8 mouse cellular contexts compared by ENCODE assay signal in genomic region chr15:10982064-10982435, GRCm38 (mm10). TPM values are rescaled to one million over a fixed set of nuclear protein-coding genes. Genes with fewer than 3 reads are reported as not detected.
DNase-seq lines count a peak whose midpoint lies in the region; ATAC-seq and TF ChIP-seq lines count a peak whose summit lies in the region.

No protein-coding gene starts in this region.

- no peak for TF ChIP-seq CTCF in cortical plate, adult 2 months (IDR thresholded peaks at IDR 0.05; ENCODE audit: extremely low read depth, insufficient read depth, low read length)
- TF ChIP-seq CTCF in hindbrain, postnatal 0 days (IDR thresholded peaks at IDR 0.05; ENCODE audit: low read depth) = no peak

- DNase-seq in kidney, adult 18-20 months = no peak
- DNase-seq in hindbrain, postnatal 0 days (ENCODE audit: low spot score) = no peak
- no peak for DNase-seq in right cerebral cortex, adult 18-20 months
- no peak for DNase-seq in ovary, postnatal 10 days (ENCODE audit: low spot score)

- peak overlapping the region; percentile 59 for H3K4me3 ChIP-seq in kidney, embryonic 14.5 days (ENCODE audit: low read length)
- H3K4me3 ChIP-seq in cortical plate, adult 2 months (ENCODE audit: insufficient read depth, low read length) = peak overlapping the region; percentile 55
- H3K4me3 ChIP-seq in hindbrain, postnatal 0 days (ENCODE audit: low read length) = peak overlapping the region; percentile 68
- peak overlapping the region; percentile 60 for H3K4me3 ChIP-seq in midbrain, embryonic 15.5 days

- H3K36me3 ChIP-seq in kidney, embryonic 14.5 days (ENCODE audit: control insufficient read depth, insufficient read depth, low read length) = no peaks in the 10 kb centered on the region; the same call in 1 of the 2 replicates
- H3K36me3 ChIP-seq in hindbrain, postnatal 0 days (ENCODE audit: insufficient read depth, low read length) = no peaks in the 10 kb centered on the region
- no peaks in the 10 kb centered on the region for H3K36me3 ChIP-seq in midbrain, embryonic 15.5 days (replicated peaks)

- no peak for TF ChIP-seq POLR2A in cortical plate, adult 2 months (IDR thresholded peaks at IDR 0.05; ENCODE audit: extremely low read depth, insufficient read depth, low read length)

- 4% methylated on average over 6 of the region's 6 CpGs for WGBS in kidney, embryonic 14.5 days
- WGBS in hindbrain, postnatal 0 days = 7% methylated on average over 6 of the region's 6 CpGs
- 5% methylated on average over 6 of the region's 6 CpGs for WGBS in midbrain, embryonic 15.5 days

- H3K4me1 ChIP-seq in kidney, embryonic 14.5 days (ENCODE audit: control insufficient read depth, insufficient read depth, low read length) = peaks cover 4% of the 10 kb centered on the region; the same call in 1 of the 2 replicates
- H3K4me1 ChIP-seq in cortical plate, adult 2 months (ENCODE audit: control insufficient read depth, insufficient read depth, low read length) = peaks cover 3% of the 10 kb centered on the region; the same call in 1 of the 2 replicates
- no peaks in the 10 kb centered on the region for H3K4me1 ChIP-seq in hindbrain, postnatal 0 days (ENCODE audit: insufficient read depth, low read length)
- peaks cover 11% of the 10 kb centered on the region for H3K4me1 ChIP-seq in midbrain, embryonic 15.5 days

- peak overlapping the region; percentile 48 for H3K4me2 ChIP-seq in kidney, embryonic 14.5 days (replicated peaks; ENCODE audit: low read depth, low read length)
- H3K4me2 ChIP-seq in hindbrain, postnatal 0 days (ENCODE audit: low read depth, low read length) = peak overlapping the region; percentile 61
- H3K4me2 ChIP-seq in midbrain, embryonic 15.5 days = peak overlapping the region; percentile 54

- peak overlapping the region; percentile 69 for H3K9ac ChIP-seq in kidney, embryonic 14.5 days (ENCODE audit: low read depth, low read length)
- H3K9ac ChIP-seq in hindbrain, postnatal 0 days (replicated peaks; ENCODE audit: low read length) = peak overlapping the region; percentile 64
- H3K9ac ChIP-seq in midbrain, embryonic 15.5 days = peak overlapping the region; percentile 65

- peak; percentile 41 for ATAC-seq in kidney, embryonic 14.5 days (ENCODE audit: low FRiP score, low TSS enrichment)
- peak; percentile 31; the same call in 1 of the 2 replicates for ATAC-seq in hindbrain, postnatal 0 days
- peak; percentile 55; the same call in 1 of the 2 replicates for ATAC-seq in midbrain, embryonic 15.5 days (replicated peaks)
- no peak for ATAC-seq in inflammation-experienced regulatory T-cells, adult 6 months

- H3K9me3 ChIP-seq in kidney, embryonic 14.5 days (ENCODE audit: control insufficient read depth, low read length) = no peaks in the 10 kb centered on the region
- H3K9me3 ChIP-seq in hindbrain, postnatal 0 days (ENCODE audit: low read length) = no peaks in the 10 kb centered on the region
- H3K9me3 ChIP-seq in midbrain, embryonic 15.5 days = no peaks in the 10 kb centered on the region

- H3K27ac ChIP-seq in kidney, embryonic 14.5 days (ENCODE audit: low read depth, low read length) = peak overlapping the region; percentile 57; the same call in 1 of the 2 replicates
- peak overlapping the region; percentile 98 for H3K27ac ChIP-seq in cortical plate, adult 2 months (ENCODE audit: insufficient read depth, low read length)
- peak overlapping the region; percentile 92 for H3K27ac ChIP-seq in hindbrain, postnatal 0 days
- peak overlapping the region; percentile 91 for H3K27ac ChIP-seq in midbrain, embryonic 15.5 days

- H3K27me3 ChIP-seq in kidney, embryonic 14.5 days (ENCODE audit: control insufficient read depth, insufficient read depth, low read length) = no peaks in the 10 kb centered on the region
- no peaks in the 10 kb centered on the region for H3K27me3 ChIP-seq in hindbrain, postnatal 0 days (ENCODE audit: insufficient read depth, low read length)
- H3K27me3 ChIP-seq in midbrain, embryonic 15.5 days (replicated peaks) = no peaks in the 10 kb centered on the region

RNA-seq across cellular contexts. Expression of gene Amacr, which starts 0.5 kb away (rescaled TPM):
- polyA plus RNA-seq in kidney, embryonic 14.5 days (2014; fragmentation: Nextera tagmentation; extraction: Ambion mirVana) = 22.1 and 26.0 TPM in 2 replicates
- 10.3 and 12.6 TPM in 2 replicates for polyA plus RNA-seq in cortical plate, adult 2 months (2012; rRNA removed)
- 8.5 and 11.3 TPM in 2 replicates for total RNA-seq in hindbrain, postnatal 0 days (2014; rRNA removed)
- polyA plus RNA-seq in hindbrain, postnatal 0 days (2015; fragmentation: Nextera tagmentation; extraction: Ambion mirVana) = 10.8 and 11.3 TPM in 2 replicates
- 11.4 and 13.8 TPM in 2 replicates for polyA plus RNA-seq in midbrain, embryonic 15.5 days (2015; fragmentation: Nextera tagmentation; extraction: Ambion mirVana)
- polyA plus RNA-seq in inflammation-experienced regulatory T-cells, adult 6 months (2017; shearing (Covaris generic)) = 1 to 10 TPM; 3.0 to 4.3 (median 3.2) TPM

RNA-seq across cellular contexts. Expression of gene Slc45a2, which starts 18.5 kb away (rescaled TPM):
- not detected in 2 replicates for polyA plus RNA-seq in kidney, embryonic 14.5 days (2014; fragmentation: Nextera tagmentation; extraction: Ambion mirVana)
- 0.04 and 0.08 TPM in 2 replicates for polyA plus RNA-seq in cortical plate, adult 2 months (2012; rRNA removed)
- not detected in 2 replicates for total RNA-seq in hindbrain, postnatal 0 days (2014; rRNA removed)
- polyA plus RNA-seq in hindbrain, postnatal 0 days (2015; fragmentation: Nextera tagmentation; extraction: Ambion mirVana) = 0.09 and 0.23 TPM in 2 replicates
- 0.06 and 0.18 TPM in 2 replicates for polyA plus RNA-seq in midbrain, embryonic 15.5 days (2015; fragmentation: Nextera tagmentation; extraction: Ambion mirVana)
- polyA plus RNA-seq in inflammation-experienced regulatory T-cells, adult 6 months (2017; shearing (Covaris generic)) = not detected

RNA-seq across cellular contexts. Expression of gene C1qtnf3, which starts 29.9 kb away (rescaled TPM):
- polyA plus RNA-seq in kidney, embryonic 14.5 days (2014; fragmentation: Nextera tagmentation; extraction: Ambion mirVana) = 6.0 and 8.1 TPM in 2 replicates
- 0.08 and 0.13 TPM in 2 replicates for polyA plus RNA-seq in cortical plate, adult 2 months (2012; rRNA removed)
- total RNA-seq in hindbrain, postnatal 0 days (2014; rRNA removed) = 1.4 and 1.6 TPM in 2 replicates
- polyA plus RNA-seq in hindbrain, postnatal 0 days (2015; fragmentation: Nextera tagmentation; extraction: Ambion mirVana) = 1.4 and 1.6 TPM in 2 replicates
- polyA plus RNA-seq in midbrain, embryonic 15.5 days (2015; fragmentation: Nextera tagmentation; extraction: Ambion mirVana) = 0.89 and 0.93 TPM in 2 replicates
- polyA plus RNA-seq in inflammation-experienced regulatory T-cells, adult 6 months (2017; shearing (Covaris generic)) = under 1 TPM in 1 of 3 experiments, not detected in 2; 0.24 TPM

RNA-seq across cellular contexts. Expression of gene Rxfp3, which starts 55.7 kb away (rescaled TPM):
- 0.24 and 0.65 TPM in 2 replicates for polyA plus RNA-seq in kidney, embryonic 14.5 days (2014; fragmentation: Nextera tagmentation; extraction: Ambion mirVana)
- 0.84 and 1.1 TPM in 2 replicates for polyA plus RNA-seq in cortical plate, adult 2 months (2012; rRNA removed)
- total RNA-seq in hindbrain, postnatal 0 days (2014; rRNA removed) = 7.3 and 8.3 TPM in 2 replicates
- polyA plus RNA-seq in hindbrain, postnatal 0 days (2015; fragmentation: Nextera tagmentation; extraction: Ambion mirVana) = 3.2 TPM in 2 replicates
- 2.6 and 3.0 TPM in 2 replicates for polyA plus RNA-seq in midbrain, embryonic 15.5 days (2015; fragmentation: Nextera tagmentation; extraction: Ambion mirVana)
- polyA plus RNA-seq in inflammation-experienced regulatory T-cells, adult 6 months (2017; shearing (Covaris generic)) = under 1 TPM in 1 of 3 experiments, not detected in 2; 0.11 TPM
